15 mouse cellular contexts compared by ENCODE assay signal in genomic region chr5:131596591-131596990, GRCm38 (mm10).
A peak's percentile ranks its signal among the peaks of the same experiment; 100 is the strongest.
DNase-seq lines count a peak whose midpoint lies in the region; ATAC-seq and TF ChIP-seq lines count a peak whose summit lies in the region.
"Had no signal": no experiment of that assay in that cellular context is flagged by ENCODE, and none has a peak within 500 bp of the region (broad histone marks: within the 10 kb centered on the region; RNA-seq: fewer than 3 reads in every experiment).

No protein-coding gene starts in this region.

- peak; percentile 74 for DNase-seq in hindbrain, embryonic 10.5 days (ENCODE audit: low spot score)
- DNase-seq in hindbrain, postnatal 0 days (ENCODE audit: low spot score): no peak
- peak; percentile 92 for DNase-seq in midbrain, embryonic 11.5 days (ENCODE audit: low spot score, missing footprints)
- DNase-seq in retina, embryonic 14.5 days (ENCODE audit: low spot score): peak; percentile 71
- no peak for DNase-seq in heart, adult 18-20 months
- no peak for DNase-seq in lung, postnatal 25 days (ENCODE audit: low spot score)
- DNase-seq in frontal cortex, postnatal 14 days (ENCODE audit: low spot score in 2 of 2): no peak
- DNase-seq: cerebellum, adult 18-20 months; heart, postnatal 10 days; kidney, postnatal 10 days; lung, adult 18-20 months had no signal

- no peak overlapping the region for H3K4me2 ChIP-seq in hindbrain, postnatal 0 days (ENCODE audit: low read depth, low read length)
- H3K4me2 ChIP-seq in forebrain, embryonic 15.5 days (replicated peaks): no peak overlapping the region
- H3K4me2 ChIP-seq in midbrain, embryonic 11.5 days: peak overlapping the region; percentile 16; the same call in 1 of the 2 replicates
- H3K4me2 ChIP-seq: embryonic facial prominence, embryonic 12.5 days; limb, embryonic 12.5 days had no signal

- H3K36me3 ChIP-seq in hindbrain, embryonic 10.5 days: no peaks in the 10 kb centered on the region
- H3K36me3 ChIP-seq in hindbrain, postnatal 0 days (ENCODE audit: insufficient read depth, low read length): no peaks in the 10 kb centered on the region
- no peaks in the 10 kb centered on the region for H3K36me3 ChIP-seq in forebrain, embryonic 15.5 days
- H3K36me3 ChIP-seq in midbrain, embryonic 11.5 days (ENCODE audit: control insufficient read depth, insufficient read depth, low read length): no peaks in the 10 kb centered on the region
- H3K36me3 ChIP-seq: embryonic facial prominence, embryonic 12.5 days; limb, embryonic 12.5 days had no signal

- H3K27ac ChIP-seq in hindbrain, embryonic 10.5 days: peak overlapping the region; percentile 50
- H3K27ac ChIP-seq in hindbrain, postnatal 0 days: no peak overlapping the region
- H3K27ac ChIP-seq in forebrain, embryonic 15.5 days (replicated peaks): peak overlapping the region; percentile 55
- peak overlapping the region; percentile 22; the same call in 1 of the 2 replicates for H3K27ac ChIP-seq in midbrain, embryonic 11.5 days (ENCODE audit: low read depth, low read length)
- H3K27ac ChIP-seq: embryonic facial prominence, embryonic 12.5 days had no signal

- peaks cover 51% of the 10 kb centered on the region for H3K4me1 ChIP-seq in hindbrain, embryonic 10.5 days (replicated peaks)
- peaks cover 23% of the 10 kb centered on the region for H3K4me1 ChIP-seq in hindbrain, postnatal 0 days (ENCODE audit: insufficient read depth, low read length)
- H3K4me1 ChIP-seq in forebrain, embryonic 15.5 days: peaks cover 57% of the 10 kb centered on the region
- peaks cover 47% of the 10 kb centered on the region for H3K4me1 ChIP-seq in midbrain, embryonic 11.5 days (ENCODE audit: control insufficient read depth, insufficient read depth, low read length)

- TF ChIP-seq CTCF in hindbrain, postnatal 0 days (IDR thresholded peaks at IDR 0.05; ENCODE audit: low read depth): no peak

- no peak for ATAC-seq in hindbrain, postnatal 0 days
- ATAC-seq in forebrain, embryonic 15.5 days (replicated peaks): no peak
- peak; percentile 72 for ATAC-seq in midbrain, embryonic 11.5 days (ENCODE audit: low FRiP score)
- ATAC-seq: intestine, postnatal 0 days had no signal

- H3K27me3 ChIP-seq in hindbrain, embryonic 10.5 days (ENCODE audit: insufficient read depth, poor library complexity, severe bottlenecking): peaks cover 95% of the 10 kb centered on the region
- no peaks in the 10 kb centered on the region for H3K27me3 ChIP-seq in hindbrain, postnatal 0 days (ENCODE audit: insufficient read depth, low read length)
- H3K27me3 ChIP-seq in forebrain, embryonic 15.5 days: no peaks in the 10 kb centered on the region
- H3K27me3 ChIP-seq in midbrain, embryonic 11.5 days (ENCODE audit: control insufficient read depth, insufficient read depth, low read length): peaks cover 36% of the 10 kb centered on the region

- H3K9me3 ChIP-seq in hindbrain, embryonic 10.5 days: no peaks in the 10 kb centered on the region
- H3K9me3 ChIP-seq in hindbrain, postnatal 0 days (ENCODE audit: low read length): no peaks in the 10 kb centered on the region
- no peaks in the 10 kb centered on the region for H3K9me3 ChIP-seq in forebrain, embryonic 15.5 days
- no peaks in the 10 kb centered on the region for H3K9me3 ChIP-seq in midbrain, embryonic 11.5 days (ENCODE audit: control insufficient read depth, low read length)
- H3K9me3 ChIP-seq: embryonic facial prominence, embryonic 12.5 days; limb, embryonic 12.5 days had no signal

- under 1% methylated on average over 10 of the region's 10 CpGs for WGBS in hindbrain, embryonic 10.5 days
- WGBS in hindbrain, postnatal 0 days: 13% methylated on average over 10 of the region's 10 CpGs
- WGBS in forebrain, embryonic 15.5 days: 3% methylated on average over 10 of the region's 10 CpGs
- under 1% methylated on average over 10 of the region's 10 CpGs for WGBS in midbrain, embryonic 11.5 days

- H3K9ac ChIP-seq in hindbrain, postnatal 0 days (replicated peaks; ENCODE audit: low read length): no peak overlapping the region; the same call in 1 of the 2 replicates
- H3K9ac ChIP-seq in forebrain, embryonic 15.5 days (replicated peaks): 0 out of 2 replicates have a peak overlapping the region, but pooled peaks have one; percentile 26
- peak overlapping the region; percentile 16; the same call in 1 of the 2 replicates for H3K9ac ChIP-seq in midbrain, embryonic 11.5 days (ENCODE audit: low read length)
- H3K9ac ChIP-seq: limb, embryonic 12.5 days had no signal

- peak overlapping the region; percentile 23 for H3K4me3 ChIP-seq in hindbrain, embryonic 10.5 days
- H3K4me3 ChIP-seq in hindbrain, postnatal 0 days (ENCODE audit: low read length): no peak overlapping the region
- H3K4me3 ChIP-seq in forebrain, embryonic 15.5 days: no peak overlapping the region
- H3K4me3 ChIP-seq in midbrain, embryonic 11.5 days (ENCODE audit: low read depth, low read length): no peak overlapping the region
- H3K4me3 ChIP-seq: embryonic facial prominence, embryonic 12.5 days; limb, embryonic 12.5 days had no signal

Comparison
In these comparisons a context has a peak if more than half of its experiments do, and no peak if none do; other contexts are left out.
1. DNase-seq: peak in hindbrain, embryonic 10.5 days (single experiment), midbrain, embryonic 11.5 days (single experiment) and retina, embryonic 14.5 days (single experiment); none in hindbrain, postnatal 0 days (single experiment), heart, adult 18-20 months (0 of 2), lung, postnatal 25 days (single experiment) and frontal cortex, postnatal 14 days (0 of 2).